Mouse (Mus musculus) WW6 (cell line): ENCODE measurements at regions not wholly inside any gene's neighbourhood (a gene's known extent, or its start where the extent isn't known, plus 50 kb on each side); places are given as distances from the start of the nearest gene placed in this dataset.

ENCODE experiments used
- DNase-seq: peaks from one replicate; pipeline ENCODE4 v3.0.0-alpha.2; 2013; ENCODE audit warnings: low read depth, low spot score

- DNase-seq = no peak
Measured at GRCm38 (mm10) chr14:118422351-118423001, 155.7 kb downstream of the Gm9376 start.

- no peak for DNase-seq
Measured at GRCm38 (mm10) chr14:118423269-118423668, 156.5 kb downstream of the Gm9376 start.

- no peak for DNase-seq
Measured at GRCm38 (mm10) chr14:118426562-118426961, 159.8 kb downstream of the Gm9376 start.

GRCm38 (mm10) chr14:118430286-118430685 lies 163.5 kb downstream of the Gm9376 start:
- DNase-seq = no peak

- no peak for DNase-seq
Measured at GRCm38 (mm10) chr14:118430740-118431139, 164.0 kb downstream of the Gm9376 start.

GRCm38 (mm10) chr14:118431241-118431882 lies 164.6 kb downstream of the Gm9376 start:
- DNase-seq = no peak
